Mouse (Mus musculus): ENCODE data around the gene Slc26a3. TPM values are rescaled to one million over a fixed set of nuclear protein-coding genes. Genes with fewer than 3 reads are reported as not detected.

Slc26a3 gene
- total RNA-seq, 4 experiments from 2014 or later, result 1.1 to 2.4 (median 1.4) TPM

- DNase-seq (ENCODE audit: low spot score), result no peak
Observed at GRCm38 (mm10) chr12:31513724-31514503, 123.2 kb downstream of the Slc26a3 start.

- no peak for DNase-seq (ENCODE audit: low spot score)
Observed at GRCm38 (mm10) chr12:31520119-31520518, 129.4 kb downstream of the Slc26a3 start.

GRCm38 (mm10) chr12:31521371-31521770 is 130.7 kb downstream of the Slc26a3 start:
- DNase-seq (ENCODE audit: low spot score), result no peak

Other genes with a start within 250 kb of the Slc26a3 start
- not detected for gene Gm6993, start 150.1 kb upstream of the Slc26a3 start, total RNA-seq (2022)
- 10 to 100 TPM; 44.0 to 51.1 (median 48.7) TPM for gene Lamb1, start 125.6 kb upstream of the Slc26a3 start, total RNA-seq (2022)
- gene Dld, start 39.4 kb upstream of the Slc26a3 start, total RNA-seq (2022), result 100 to 1,000 TPM; 368 to 419 (median 398) TPM
- gene Cbll1, start 108.7 kb downstream of the Slc26a3 start, total RNA-seq (2022), result 1 to 10 TPM; 8.9 to 9.9 (median 9.7) TPM
- under 1 TPM in 2 of 4 experiments, not detected in 2; 0.14 to 0.28 TPM for gene Slc26a4, start 169.1 kb downstream of the Slc26a3 start, total RNA-seq (2022)
- 10 to 100 TPM; 36.2 to 40.5 (median 36.7) TPM for gene Bcap29, start 243.8 kb downstream of the Slc26a3 start, total RNA-seq (2022)